Mouse (Mus musculus) cerebellum, adult (tissue): ENCODE results near the gene Kars.
A peak's percentile ranks its signal among the peaks of the same experiment; 100 is the strongest.

Experiments
- ATAC-seq: cut with Nextera tagmentation; 2 replicates; pipeline ENCODE4 v1.9.2; 2017; ENCODE audit warnings: mild to moderate bottlenecking, moderate library complexity, mixed read lengths; ENCODE audit not compliant: insufficient number of reproducible peaks, low FRiP score, low TSS enrichment

Gene Kars

DNA sequence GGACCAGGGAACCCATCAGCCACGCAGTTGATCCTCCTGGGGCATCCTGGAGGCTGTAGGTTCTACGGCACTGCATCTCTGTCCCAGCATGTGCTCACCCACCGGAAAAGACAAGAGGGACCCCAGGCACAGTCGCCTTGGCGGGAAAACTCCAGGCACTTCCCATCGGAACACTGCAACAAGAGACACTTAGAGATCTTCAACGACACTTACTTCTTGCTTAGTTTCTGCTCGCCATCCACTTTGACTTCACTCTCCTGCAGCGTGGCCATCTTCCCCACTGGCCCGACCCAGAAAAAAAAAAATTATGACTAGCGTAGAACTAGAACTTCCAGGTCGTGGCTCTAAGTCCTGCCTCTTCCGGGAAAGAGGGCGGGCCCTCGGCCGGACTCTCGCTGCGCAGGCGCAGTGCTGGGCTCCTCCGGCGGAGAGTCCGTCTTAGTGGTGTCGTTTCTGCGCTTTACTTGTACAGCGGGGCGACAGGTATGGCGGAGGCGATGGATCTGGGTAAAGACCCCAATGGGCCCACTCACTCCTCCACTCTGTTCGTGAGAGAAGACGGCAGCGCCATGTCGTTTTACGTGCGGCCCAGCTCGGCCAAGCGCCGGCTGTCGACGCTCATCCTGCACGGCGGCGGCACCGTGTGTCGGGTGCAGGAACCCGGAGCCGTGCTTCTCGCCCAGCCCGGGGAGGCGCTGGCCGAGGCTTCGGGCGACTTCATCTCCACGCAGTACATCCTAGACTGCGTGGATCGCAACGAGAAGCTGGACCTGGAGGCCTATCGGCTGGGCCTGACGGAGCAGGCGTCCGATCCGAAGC lies at the start of gene Kars, which contains the start of gene Terf2ip:
Gene Kars (minus strand): TSS at position 327 of the 819 bp plus-strand sequence.
Gene Terf2ip (plus strand): TSS at position 402 of the 819 bp plus-strand sequence.
- peak; percentile 94 for ATAC-seq

DNA sequence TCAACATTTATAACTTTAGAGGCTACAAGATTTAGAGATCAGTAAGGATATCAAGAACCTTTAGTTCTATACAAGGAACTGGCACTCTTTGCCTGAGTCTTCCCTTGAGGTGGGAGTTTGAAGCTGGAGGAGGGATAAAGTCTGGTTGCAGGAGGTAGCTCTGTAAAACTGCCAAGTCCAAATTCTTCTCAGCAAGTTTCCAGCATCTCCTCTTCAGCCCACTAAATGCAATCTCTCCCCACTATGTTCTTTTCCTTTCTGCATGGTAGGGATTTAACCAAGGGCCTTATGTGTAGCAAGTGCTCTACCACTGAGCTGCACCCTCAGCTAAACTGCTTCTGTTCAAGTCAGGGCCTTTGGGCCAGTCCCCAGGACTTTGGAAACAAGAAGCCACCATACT lies 43.3 kb upstream of the Kars start:
- ATAC-seq, result no peak

DNA sequence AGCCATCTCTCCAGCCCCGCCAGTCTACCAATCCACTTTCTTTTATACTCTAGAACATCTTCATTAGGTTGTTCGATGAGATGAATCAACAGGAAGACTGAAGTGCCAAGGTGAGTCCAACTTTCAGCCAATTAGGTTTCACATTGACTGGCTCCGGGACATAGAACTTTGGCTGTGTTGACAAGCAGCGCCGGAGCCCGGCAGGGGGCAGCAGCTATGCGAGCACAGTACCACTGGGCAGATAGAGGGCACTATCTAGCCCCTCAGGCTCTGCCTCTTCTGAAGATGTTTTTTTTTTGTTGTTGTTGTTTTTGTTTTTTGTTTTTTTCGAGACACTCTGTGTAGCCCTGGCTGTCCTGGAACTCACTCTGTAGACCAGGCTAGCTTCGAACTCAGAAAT lies 40.4 kb upstream of the Kars start:
- no peak for ATAC-seq

DNA sequence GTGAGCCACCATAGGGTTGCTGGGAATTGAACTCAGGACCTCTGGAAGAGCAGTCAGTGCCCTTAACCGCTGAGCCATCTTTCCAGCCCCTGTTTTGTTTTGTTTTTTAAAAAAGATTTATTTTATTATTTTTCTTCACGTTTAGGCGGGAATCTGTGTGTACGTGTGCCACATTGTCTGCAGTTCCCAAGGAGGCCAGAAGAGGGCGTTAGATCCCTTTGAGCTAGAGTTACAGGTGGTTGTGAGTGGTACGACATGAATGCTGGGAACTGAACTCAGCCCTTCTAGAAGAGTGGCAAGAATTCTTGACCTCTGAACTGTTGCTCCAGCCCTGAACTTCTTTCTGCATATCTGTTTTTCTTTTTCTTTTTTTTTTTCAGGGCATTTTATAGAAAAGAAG lies 38.9 kb upstream of the Kars start:
- no peak for ATAC-seq

DNA sequence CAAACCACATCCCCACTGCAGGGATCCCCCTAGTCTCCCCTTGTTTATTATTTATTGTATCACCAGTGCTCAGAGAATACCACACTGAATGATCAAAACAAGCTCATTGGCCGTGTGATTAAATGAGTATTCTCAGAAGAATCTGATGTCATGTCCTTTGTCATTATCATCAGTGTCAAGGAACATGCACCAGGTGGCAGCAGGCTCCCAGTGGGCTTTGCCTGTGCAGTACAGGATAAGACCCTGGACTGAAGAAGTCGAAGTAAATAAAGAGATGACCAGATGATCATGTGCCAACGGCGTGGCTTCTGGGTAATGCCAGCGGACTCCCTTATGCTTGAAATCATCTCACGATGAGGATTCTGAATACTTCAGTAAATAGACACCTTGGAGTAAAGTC lies 37.2 kb upstream of the Kars start:
- ATAC-seq, result no peak

DNA sequence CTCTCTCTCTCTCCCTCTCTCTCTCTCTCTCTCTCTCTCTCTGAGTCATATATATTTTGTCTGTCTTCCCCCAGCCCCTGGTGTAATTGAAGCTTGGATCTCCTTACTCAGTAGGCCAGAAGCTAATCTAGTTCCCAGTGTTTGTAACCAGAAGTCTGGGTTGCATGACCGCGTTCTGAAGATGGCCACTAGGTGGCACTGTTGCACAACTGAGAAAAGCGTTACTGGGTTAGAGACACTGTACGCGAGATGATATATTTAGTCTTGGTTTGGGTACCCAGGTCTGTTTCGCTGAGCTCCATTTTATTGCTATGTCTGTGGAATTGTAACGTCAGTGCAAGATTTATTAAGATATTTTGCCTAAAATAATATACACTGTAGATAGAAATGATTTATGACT lies 34.8 kb upstream of the Kars start:
- peak; percentile 80; the same call in 1 of the 2 replicates for ATAC-seq

DNA sequence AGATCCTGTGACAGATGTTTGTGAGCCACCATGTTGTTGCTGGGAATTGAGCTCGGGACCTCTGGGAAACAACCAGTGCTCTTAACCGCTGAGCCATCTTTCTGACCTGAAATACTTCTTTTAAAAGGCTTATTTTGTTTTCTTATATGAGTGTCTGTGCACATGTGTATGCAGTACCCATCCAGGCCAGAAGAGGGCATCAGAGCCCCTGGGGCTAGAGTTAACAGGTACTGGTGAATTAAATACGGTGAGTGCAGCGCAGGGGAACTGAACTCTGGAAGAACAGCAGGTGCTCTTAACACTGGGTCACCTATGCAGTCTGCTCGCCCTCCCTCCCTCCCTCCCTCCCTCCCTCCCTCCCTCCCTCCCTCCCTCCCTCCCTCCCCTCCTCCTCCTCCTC lies 34.1 kb upstream of the Kars start:
- ATAC-seq, result no peak

DNA sequence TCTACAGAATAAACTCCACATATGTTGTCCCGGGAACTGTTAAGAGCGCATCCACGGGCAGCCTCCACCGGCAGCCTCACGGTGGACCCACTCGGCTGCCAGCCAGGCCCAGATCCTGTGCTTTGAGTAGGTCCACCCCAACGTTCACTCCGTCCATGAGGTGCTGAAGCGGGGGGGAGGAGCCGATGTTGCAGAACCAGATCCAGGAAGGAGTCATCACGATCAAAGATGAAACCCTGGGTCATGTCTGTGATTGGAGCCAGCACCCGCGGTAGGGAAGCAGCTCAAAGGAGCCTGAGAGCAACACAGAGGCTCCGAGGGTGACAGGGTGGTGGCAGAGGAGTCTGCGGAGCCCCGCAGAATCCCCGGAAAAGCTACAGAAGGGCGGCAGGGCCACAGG lies 26.4 kb upstream of the Kars start:
- ATAC-seq, result no peak

DNA sequence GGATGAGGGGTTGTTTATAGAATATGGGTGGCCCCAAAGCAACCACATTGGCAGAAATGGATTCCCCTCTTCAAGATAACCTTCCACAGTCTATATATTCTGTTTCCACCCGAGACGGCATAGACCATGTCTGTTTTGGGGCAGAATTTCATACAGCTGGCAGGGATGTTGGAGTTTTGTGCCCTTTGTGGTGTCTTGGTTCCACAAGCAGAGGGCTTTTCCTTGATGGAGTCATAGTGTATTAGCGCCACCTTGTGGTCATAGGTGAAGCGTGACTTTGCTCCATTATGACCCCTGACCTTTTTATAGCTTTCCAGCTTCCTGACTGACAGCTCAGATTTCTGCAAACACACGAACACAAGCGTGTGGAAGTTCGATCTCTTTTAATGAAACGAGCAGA lies 23.5 kb upstream of the Kars start:
- ATAC-seq, result peak; percentile 58; the same call in 1 of the 2 replicates

DNA sequence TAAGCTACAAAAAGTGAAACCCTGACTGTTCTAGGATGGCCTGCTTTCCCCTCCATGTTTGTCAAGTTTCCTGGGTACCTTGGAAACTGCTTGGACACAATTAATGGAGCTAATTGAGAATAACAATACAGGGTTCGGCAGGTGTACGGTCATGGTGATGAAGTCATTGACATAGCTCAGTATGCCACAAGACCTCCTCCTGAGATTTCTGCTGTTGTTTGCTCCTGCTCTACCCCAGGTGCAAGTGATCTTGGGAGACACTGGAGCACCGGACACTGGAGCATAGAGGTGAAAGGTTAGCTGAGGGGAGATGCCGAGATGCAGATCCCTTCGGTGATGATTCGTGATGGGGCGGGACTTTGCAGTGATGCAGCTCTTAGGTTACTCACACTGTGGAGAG lies 21.9 kb upstream of the Kars start:
- no peak for ATAC-seq

DNA sequence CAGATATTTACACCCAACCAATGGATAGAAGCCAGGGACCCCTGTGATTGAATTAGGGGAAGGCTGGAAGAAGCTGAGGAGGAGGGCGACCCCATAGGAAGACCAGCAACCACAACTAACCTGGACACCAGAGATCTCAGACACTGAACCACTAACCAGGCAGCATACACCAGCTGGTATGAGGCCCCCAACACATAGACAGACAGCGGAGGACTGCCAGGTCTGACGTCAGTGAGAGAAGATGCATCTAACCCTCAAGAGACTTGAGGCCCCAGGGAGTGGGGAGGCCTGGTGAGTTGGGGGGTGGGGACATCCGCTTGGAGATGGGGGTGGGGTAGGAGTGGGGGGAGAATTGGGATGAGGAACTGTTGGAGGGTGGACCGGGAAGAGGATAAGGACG lies 19.5 kb upstream of the Kars start:
- no peak for ATAC-seq

DNA sequence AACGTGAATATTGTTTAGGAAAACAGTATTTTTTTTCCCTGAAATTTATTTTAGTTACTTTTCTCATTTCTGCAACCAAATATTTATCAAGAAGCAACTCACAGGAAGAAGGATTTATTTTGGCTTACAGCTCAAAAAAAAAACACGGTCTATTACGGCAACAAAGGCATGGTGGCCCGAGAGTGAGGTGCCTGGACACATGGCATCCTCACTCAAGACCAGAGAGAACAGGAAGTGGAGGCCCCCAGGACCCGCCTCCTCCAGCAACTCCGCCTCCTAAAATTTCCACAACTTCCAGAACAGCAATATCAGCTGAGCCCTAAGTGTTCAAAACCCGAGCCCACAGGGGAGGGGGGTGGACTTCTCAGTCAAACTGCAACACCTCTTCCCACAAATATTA lies 18.3 kb upstream of the Kars start:
- no peak for ATAC-seq

DNA sequence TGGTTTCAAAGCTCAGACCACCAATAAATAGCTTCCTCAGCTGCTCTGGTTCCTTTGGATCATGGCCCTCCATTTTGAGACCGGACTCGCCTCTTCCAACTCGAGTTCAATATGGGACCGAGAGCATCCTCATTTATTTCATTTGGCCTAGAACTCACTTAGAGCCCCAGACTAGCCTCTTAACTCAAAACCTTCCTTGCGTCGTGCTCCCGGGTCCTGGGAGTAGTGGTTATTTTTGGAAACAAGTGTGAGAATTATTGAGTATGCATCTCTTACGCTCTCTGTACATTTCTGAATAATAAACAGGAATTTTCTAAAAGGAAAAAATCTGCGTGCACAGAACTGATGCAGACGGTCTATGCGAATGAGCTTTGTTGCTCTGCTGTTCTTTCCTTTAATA lies 3.8 kb upstream of the Kars start, which contains the start of gene Gm6793:
Gene Gm6793 (minus strand): TSS at position 101 of the 400 bp plus-strand sequence.
- ATAC-seq, result no peak

DNA sequence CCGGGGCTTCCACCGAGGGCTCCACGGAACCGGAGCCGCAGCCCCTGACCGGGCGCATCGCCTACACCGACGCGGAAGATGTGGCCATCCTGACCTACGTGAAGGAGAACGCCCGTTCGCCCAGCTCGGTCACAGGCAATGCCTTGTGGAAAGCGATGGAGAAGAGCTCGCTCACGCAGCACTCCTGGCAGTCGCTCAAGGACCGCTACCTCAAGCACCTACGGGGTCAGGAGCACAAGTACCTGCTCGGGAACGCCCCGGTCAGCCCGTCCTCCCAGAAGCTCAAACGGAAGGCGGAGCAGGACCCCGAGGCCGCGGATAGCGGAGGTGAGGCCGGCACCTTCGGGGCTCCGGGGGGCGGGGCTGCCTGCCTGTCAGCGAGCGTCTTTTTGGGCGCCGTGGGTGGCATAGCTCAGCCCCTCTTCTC lies 706 bp upstream of the Kars start:
- peak; percentile 29; the same call in 1 of the 2 replicates for ATAC-seq

DNA sequence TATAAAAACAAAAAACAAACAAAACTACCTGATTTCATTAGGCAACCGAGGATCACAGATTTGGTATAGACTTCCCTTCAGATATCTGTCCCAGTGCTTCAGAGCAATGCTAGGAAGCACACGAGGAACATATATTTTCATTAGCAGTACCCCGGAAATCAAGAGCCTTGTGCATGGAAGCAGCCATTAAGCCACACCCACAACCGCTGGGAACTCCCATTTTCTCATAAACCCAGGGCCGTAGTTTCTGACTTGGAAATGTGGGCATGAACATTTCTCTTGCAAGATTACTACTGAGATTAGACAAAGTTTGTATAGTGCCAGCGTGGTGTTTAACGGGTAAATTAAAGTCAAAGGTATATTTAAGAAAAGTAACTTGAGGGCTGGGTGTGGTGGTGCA lies 1.6 kb downstream of the Kars start:
- ATAC-seq, result no peak

DNA sequence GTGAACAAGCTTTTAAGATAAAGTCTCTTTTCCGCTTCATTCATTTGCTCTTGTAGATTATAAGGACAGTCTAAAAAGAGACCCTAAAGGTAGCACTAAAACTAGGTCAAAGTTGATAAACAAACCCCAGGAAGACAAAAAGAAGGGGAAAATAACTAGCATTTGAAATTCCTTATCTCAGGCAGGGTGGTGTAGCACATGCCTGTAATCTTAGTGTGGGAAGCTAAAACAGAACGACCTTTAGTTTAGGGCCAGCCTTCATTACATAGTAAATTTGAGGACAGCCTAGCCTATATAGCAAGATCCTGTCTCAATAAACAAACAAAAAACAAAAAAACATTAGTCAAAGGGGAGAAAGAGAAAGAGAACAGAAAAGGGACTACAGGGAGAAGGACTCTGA lies 3.5 kb downstream of the Kars start:
- no peak for ATAC-seq

DNA sequence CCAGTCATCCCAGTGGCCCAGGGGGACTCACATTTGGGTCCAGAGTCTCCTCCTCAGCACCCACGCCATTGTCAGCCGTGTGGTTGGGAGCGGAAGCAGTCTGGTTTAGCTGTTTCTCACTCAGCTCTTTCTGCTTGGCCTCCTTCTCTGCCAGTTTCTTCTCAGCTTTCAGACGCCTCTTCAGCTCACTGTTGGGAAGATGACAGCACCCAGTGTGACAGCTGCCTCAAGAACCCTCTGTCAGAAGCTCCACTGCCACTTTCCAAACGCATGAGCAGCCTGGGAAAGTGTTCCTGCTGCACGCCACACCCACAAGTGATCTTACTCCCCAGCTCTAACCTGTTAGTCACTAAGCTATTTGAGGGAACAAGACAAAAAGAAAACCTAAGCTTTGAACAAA lies 5.5 kb downstream of the Kars start:
- ATAC-seq, result no peak

DNA sequence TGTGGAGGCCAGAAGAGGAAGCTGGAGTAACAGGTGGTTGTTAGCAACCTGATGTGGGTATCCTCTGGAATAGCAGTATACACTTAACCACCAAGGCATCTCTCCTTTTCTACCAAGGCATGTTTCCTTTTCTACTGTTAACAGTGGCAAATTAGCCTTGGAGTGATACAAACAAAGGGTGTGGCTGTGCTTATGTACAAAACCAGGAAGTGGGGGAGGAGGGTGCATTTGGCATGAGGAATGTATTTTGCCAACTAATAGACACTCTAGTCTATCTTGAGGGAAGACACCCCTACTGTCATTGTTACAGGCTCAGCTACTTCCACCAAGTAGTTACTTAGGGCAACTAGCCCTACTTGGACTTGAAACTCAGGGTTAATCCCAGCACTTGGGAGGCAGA lies 6.4 kb downstream of the Kars start:
- no peak for ATAC-seq

DNA sequence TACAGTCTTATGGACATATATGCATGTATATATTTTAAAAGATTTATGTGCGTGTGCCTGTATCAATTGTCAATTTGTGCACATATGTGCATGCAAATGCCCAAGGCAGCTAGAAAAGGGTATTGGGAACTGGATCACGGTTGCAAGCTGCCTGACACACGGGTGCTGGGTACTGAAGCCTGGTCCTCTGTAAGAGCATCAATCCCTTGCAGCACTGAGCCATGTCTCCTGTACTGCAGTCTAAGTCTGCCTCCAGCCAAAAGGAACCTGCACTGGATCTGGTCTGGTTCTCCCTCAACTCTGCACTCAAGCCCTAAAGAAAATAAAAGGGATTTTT lies 18.5 kb downstream of the Kars start:
- no peak for ATAC-seq

DNA sequence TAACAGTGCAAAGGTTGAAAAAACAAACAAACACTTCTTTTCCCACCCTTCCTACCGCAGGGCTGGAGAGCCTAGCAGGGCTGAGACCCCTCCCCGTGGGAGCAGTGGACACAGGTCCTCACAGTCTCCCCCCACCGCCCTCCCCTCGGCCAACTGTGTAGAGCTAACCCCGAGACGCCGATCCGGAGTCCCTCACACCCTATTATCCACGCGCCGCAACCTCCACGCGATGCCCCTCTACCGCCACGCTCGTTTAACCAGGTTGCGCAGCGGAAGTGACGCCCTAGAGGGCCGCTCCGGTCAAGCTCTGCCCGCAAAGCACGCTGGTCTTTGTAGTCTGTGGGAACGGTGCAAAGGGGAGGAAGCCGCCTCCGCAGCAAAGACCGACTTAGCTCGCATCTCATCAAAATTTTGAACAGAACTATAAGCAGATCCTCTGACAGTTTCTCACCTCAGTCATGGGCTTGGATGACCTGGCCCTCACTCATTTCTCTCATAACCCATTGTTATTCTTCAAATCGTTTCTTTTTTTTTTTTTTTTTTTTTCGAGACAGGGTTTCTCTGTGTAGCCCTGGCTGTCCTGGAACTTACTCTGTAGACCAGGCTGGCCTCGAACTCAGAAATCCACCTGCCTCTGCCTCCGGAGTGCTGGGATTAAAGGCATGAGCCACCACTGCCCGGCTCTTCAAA lies 19.0 kb downstream of the Kars start, which contains the start of gene Adat1:
Gene Adat1 (minus strand): TSS at position 290 of the 690 bp plus-strand sequence.
- ATAC-seq, result peak; percentile 95

DNA sequence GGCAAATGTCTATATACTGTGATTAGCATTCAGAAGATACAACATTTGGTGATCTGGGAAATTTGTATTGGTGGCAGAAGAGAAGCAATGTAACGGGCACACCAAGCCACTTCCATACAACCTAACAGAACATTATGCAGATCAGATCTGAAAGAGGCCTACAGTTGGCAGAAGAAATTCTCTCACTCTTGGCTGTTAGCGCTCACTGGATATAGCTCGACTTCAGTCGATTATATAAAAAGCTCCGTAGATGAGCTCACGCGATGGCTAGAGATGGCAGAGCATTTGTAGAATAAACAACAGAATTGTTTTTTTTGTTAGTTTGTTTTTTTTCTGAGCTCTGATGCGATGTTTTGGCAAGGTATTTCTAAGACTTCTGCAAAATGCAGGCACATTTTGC lies 19.8 kb downstream of the Kars start:
- ATAC-seq, result no peak

DNA sequence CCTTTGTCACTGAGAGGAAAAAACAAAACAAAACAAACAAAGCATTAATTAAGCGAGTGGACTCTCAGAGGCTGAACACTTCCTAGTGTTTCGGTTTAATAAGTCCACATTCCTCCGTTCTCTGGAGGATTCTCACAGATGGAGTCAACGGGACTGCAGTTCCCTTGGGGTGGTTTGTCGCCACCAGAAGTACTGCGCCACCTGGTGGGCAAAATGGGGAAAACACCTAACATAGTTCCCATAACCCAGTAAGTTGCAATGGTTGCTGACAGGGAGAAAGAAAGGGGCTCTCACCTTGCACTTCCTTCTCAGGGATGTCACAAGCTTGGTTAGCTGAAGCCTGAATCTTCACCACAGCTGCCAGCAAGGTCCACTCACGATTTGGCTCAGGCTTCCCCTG lies 21.2 kb downstream of the Kars start:
- peak; percentile 54 for ATAC-seq
